Mouse (Mus musculus) mouse embryonic stem cell (cell line): ENCODE results near the gene Dcun1d1.

ENCODE experiments used
- in situ Hi-C, 2 experiments: fragments of 300-500 bp; cut with MboI; formaldehyde crosslinking; loops; 1 replicate in 1 of 2; 3 replicates in 1 of 2; pipeline ENCODE4 v1.14.3; 2019 to 2020; ENCODE audit warnings: low sequenced_read_pairs in 2 of 2, low pct_unique_long_range_greater_than_20kb in 1 of 2, mixed read lengths in 1 of 2; ENCODE audit not compliant: unreplicated experiment in 1 of 2

The Dcun1d1 gene

GRCm38 (mm10) chr3:35883267-35883666 is 54.0 kb downstream of the Dcun1d1 start:
- in situ Hi-C loops, result loop anchor here in 1 of 2 experiments (25.0 kb wide), 1 partner anchor 196 kb away; no protein-coding TSS in a partner anchor

GRCm38 (mm10) chr3:35849326-35849725 is 87.9 kb downstream of the Dcun1d1 start:
- in situ Hi-C loops, result no loop called here
